Comparison of ENCODE assay signal across 17 mouse cellular contexts in genomic region chr8:127775160-127775559, GRCm38 (mm10).
DNase-seq lines count a peak whose midpoint lies in the region; ATAC-seq lines count a peak whose summit lies in the region.
"Had no signal": no experiment of that assay in that cellular context is flagged by ENCODE, and none has a peak within 500 bp of the region (broad histone marks: within the 10 kb centered on the region; RNA-seq: fewer than 3 reads in every experiment).

No protein-coding gene starts in this region.

- ATAC-seq in intestine, embryonic 16.5 days = no peak
- ATAC-seq in intestine, embryonic 15.5 days = no peak
- ATAC-seq in forebrain, embryonic 12.5 days (ENCODE audit: low FRiP score) = no peak
- ATAC-seq in midbrain, embryonic 13.5 days = no peak
- ATAC-seq: Patski had no signal

- no peak overlapping the region for H3K4me3 ChIP-seq in intestine, embryonic 16.5 days (ENCODE audit: low read length)
- no peak overlapping the region for H3K4me3 ChIP-seq in intestine, embryonic 15.5 days (replicated peaks)
- no peak overlapping the region for H3K4me3 ChIP-seq in forebrain, embryonic 12.5 days (replicated peaks)
- H3K4me3 ChIP-seq in midbrain, embryonic 13.5 days (replicated peaks) = no peak overlapping the region
- H3K4me3 ChIP-seq: kidney, embryonic 15.5 days; limb, embryonic 13.5 days; liver, embryonic 13.5 days had no signal

- H3K36me3 ChIP-seq in intestine, embryonic 16.5 days (ENCODE audit: control insufficient read depth, insufficient read depth, low read length) = no peaks in the 10 kb centered on the region
- no peaks in the 10 kb centered on the region for H3K36me3 ChIP-seq in intestine, embryonic 15.5 days
- H3K36me3 ChIP-seq in forebrain, embryonic 12.5 days (replicated peaks) = no peaks in the 10 kb centered on the region
- no peaks in the 10 kb centered on the region for H3K36me3 ChIP-seq in midbrain, embryonic 13.5 days
- H3K36me3 ChIP-seq: kidney, embryonic 15.5 days; limb, embryonic 13.5 days; liver, embryonic 13.5 days had no signal

- peaks cover 8% of the 10 kb centered on the region; the same call in 1 of the 2 replicates for H3K4me1 ChIP-seq in intestine, embryonic 16.5 days (ENCODE audit: control insufficient read depth, insufficient read depth, low read length)
- no peaks in the 10 kb centered on the region for H3K4me1 ChIP-seq in intestine, embryonic 15.5 days (replicated peaks)
- H3K4me1 ChIP-seq in forebrain, embryonic 12.5 days = peaks cover 28% of the 10 kb centered on the region
- peaks cover 25% of the 10 kb centered on the region for H3K4me1 ChIP-seq in midbrain, embryonic 13.5 days (replicated peaks)
- H3K4me1 ChIP-seq: liver, embryonic 13.5 days had no signal

- H3K4me2 ChIP-seq in intestine, embryonic 16.5 days (ENCODE audit: low read depth, low read length) = no peak overlapping the region
- H3K4me2 ChIP-seq in intestine, embryonic 15.5 days (replicated peaks) = no peak overlapping the region
- H3K4me2 ChIP-seq in forebrain, embryonic 12.5 days = no peak overlapping the region
- H3K4me2 ChIP-seq in midbrain, embryonic 13.5 days (replicated peaks) = no peak overlapping the region
- H3K4me2 ChIP-seq: kidney, embryonic 15.5 days; limb, embryonic 13.5 days; liver, embryonic 13.5 days; lung, embryonic 14.5 days had no signal

- peak overlapping the region; percentile 46; the same call in 1 of the 2 replicates for H3K27ac ChIP-seq in intestine, embryonic 16.5 days (ENCODE audit: low read length)
- no peak overlapping the region for H3K27ac ChIP-seq in intestine, embryonic 15.5 days
- 0 out of 2 replicates have a peak overlapping the region, but pooled peaks have one; percentile 16 for H3K27ac ChIP-seq in forebrain, embryonic 12.5 days
- peak overlapping the region; percentile 5; the same call in 1 of the 2 replicates for H3K27ac ChIP-seq in midbrain, embryonic 13.5 days
- H3K27ac ChIP-seq: kidney, embryonic 15.5 days; limb, embryonic 13.5 days; liver, embryonic 13.5 days had no signal

- no peak overlapping the region for H3K9ac ChIP-seq in intestine, embryonic 16.5 days (ENCODE audit: low read depth, low read length)
- H3K9ac ChIP-seq in intestine, embryonic 15.5 days = no peak overlapping the region
- H3K9ac ChIP-seq in forebrain, embryonic 12.5 days = no peak overlapping the region
- H3K9ac ChIP-seq in midbrain, embryonic 13.5 days (replicated peaks) = no peak overlapping the region
- H3K9ac ChIP-seq: kidney, embryonic 15.5 days; limb, embryonic 13.5 days; liver, embryonic 13.5 days; lung, embryonic 14.5 days had no signal

- WGBS in intestine, embryonic 16.5 days = 8% methylated on average over 1 of the region's 1 CpGs
- WGBS in intestine, embryonic 15.5 days = 13% methylated on average over 1 of the region's 1 CpGs
- WGBS in forebrain, embryonic 12.5 days = 21% methylated on average over 1 of the region's 1 CpGs
- 0% methylated on average over 1 of the region's 1 CpGs for WGBS in midbrain, embryonic 13.5 days

- peak; percentile 34 for DNase-seq in embryo, embryonic 10 days (ENCODE audit: low spot score)
- DNase-seq in embryo, embryonic 11 days = no peak
- no peak for DNase-seq in frontal cortex, postnatal 10 days (ENCODE audit: low spot score in 2 of 2)
- no peak for DNase-seq in heart, adult 8-10 months (ENCODE audit: low spot score)
- DNase-seq: adrenal gland, postnatal 10 days; cerebellum, adult 9-11 months; heart, postnatal 4 days; liver, embryonic 13.5 days; lung, postnatal 4 days had no signal

- no peaks in the 10 kb centered on the region for H3K9me3 ChIP-seq in intestine, embryonic 16.5 days (ENCODE audit: control insufficient read depth, low read length)
- H3K9me3 ChIP-seq in intestine, embryonic 15.5 days = no peaks in the 10 kb centered on the region
- no peaks in the 10 kb centered on the region for H3K9me3 ChIP-seq in forebrain, embryonic 12.5 days
- no peaks in the 10 kb centered on the region for H3K9me3 ChIP-seq in midbrain, embryonic 13.5 days
- H3K9me3 ChIP-seq: kidney, embryonic 15.5 days; limb, embryonic 13.5 days; liver, embryonic 13.5 days had no signal

- no peaks in the 10 kb centered on the region for H3K27me3 ChIP-seq in intestine, embryonic 16.5 days (replicated peaks; ENCODE audit: control insufficient read depth, insufficient read depth, low read length)
- H3K27me3 ChIP-seq in intestine, embryonic 15.5 days (replicated peaks) = no peaks in the 10 kb centered on the region
- H3K27me3 ChIP-seq in forebrain, embryonic 12.5 days = no peaks in the 10 kb centered on the region
- H3K27me3 ChIP-seq in midbrain, embryonic 13.5 days = no peaks in the 10 kb centered on the region
- H3K27me3 ChIP-seq: kidney, embryonic 15.5 days; limb, embryonic 13.5 days; liver, embryonic 13.5 days; Patski had no signal
